Comparison of ENCODE assay signal across 40 mouse cellular contexts in genomic region chr13:92387367-92387766, GRCm38 (mm10). TPM values are rescaled to one million over a fixed set of nuclear protein-coding genes. Genes with fewer than 3 reads are reported as not detected.
"Had no signal": no experiment of that assay in that cellular context is flagged by ENCODE, and none has a peak within 500 bp of the region (broad histone marks: within the 10 kb centered on the region; RNA-seq: fewer than 3 reads in every experiment).

No protein-coding gene starts in this region.

- H3K27me3 ChIP-seq: heart, embryonic 12.5 days; heart, embryonic 13.5 days; heart, embryonic 15.5 days; hindbrain, embryonic 12.5 days; hindbrain, embryonic 13.5 days; hindbrain, embryonic 15.5 days; intestine, embryonic 15.5 days; kidney, embryonic 15.5 days had no signal

- H3K4me3 ChIP-seq: heart, adult 2 months; heart, embryonic 10.5 days; heart, embryonic 12.5 days; heart, embryonic 13.5 days; heart, embryonic 15.5 days; hindbrain, embryonic 10.5 days; hindbrain, embryonic 12.5 days; hindbrain, embryonic 13.5 days; hindbrain, embryonic 15.5 days; intestine, embryonic 15.5 days; kidney, embryonic 15.5 days; layer of hippocampus, adult 2 months had no signal

- H3K27ac ChIP-seq: heart, adult 2 months; heart, embryonic 10.5 days; heart, embryonic 13.5 days; heart, embryonic 15.5 days; hindbrain, embryonic 10.5 days; hindbrain, embryonic 12.5 days; hindbrain, embryonic 13.5 days; hindbrain, embryonic 14.5 days; hindbrain, embryonic 15.5 days; hindbrain, postnatal 0 days; intestine, embryonic 15.5 days; kidney, embryonic 15.5 days; kidney, postnatal 0 days; layer of hippocampus, adult 2 months had no signal

- H3K4me1 ChIP-seq: heart, embryonic 10.5 days; heart, embryonic 12.5 days; heart, embryonic 13.5 days; heart, embryonic 15.5 days; hindbrain, embryonic 10.5 days; hindbrain, embryonic 12.5 days; hindbrain, embryonic 13.5 days; hindbrain, embryonic 15.5 days; intestine, embryonic 15.5 days; kidney, embryonic 15.5 days had no signal

- H3K4me2 ChIP-seq: heart, embryonic 11.5 days; heart, embryonic 12.5 days; heart, embryonic 13.5 days; heart, embryonic 15.5 days; hindbrain, embryonic 12.5 days; hindbrain, embryonic 13.5 days; hindbrain, embryonic 14.5 days; hindbrain, embryonic 15.5 days; intestine, embryonic 15.5 days; kidney, embryonic 15.5 days had no signal

- H3K9me3 ChIP-seq: heart, embryonic 10.5 days; heart, embryonic 12.5 days; heart, embryonic 13.5 days; heart, embryonic 15.5 days; hindbrain, embryonic 10.5 days; hindbrain, embryonic 12.5 days; hindbrain, embryonic 13.5 days; hindbrain, embryonic 15.5 days; intestine, embryonic 15.5 days; kidney, embryonic 15.5 days had no signal

- H3K36me3 ChIP-seq: heart, embryonic 15.5 days; hindbrain, embryonic 13.5 days; hindbrain, embryonic 15.5 days had no signal

- ATAC-seq: hindbrain, embryonic 16.5 days; hindbrain, postnatal 0 days; inflammation-experienced regulatory T-cells, adult 6 months; intestine, embryonic 15.5 days; intestine, embryonic 16.5 days; intestine, postnatal 0 days had no signal

- H3K9ac ChIP-seq: heart, embryonic 12.5 days; heart, embryonic 13.5 days; heart, embryonic 15.5 days; hindbrain, embryonic 12.5 days; hindbrain, embryonic 13.5 days; hindbrain, embryonic 14.5 days; hindbrain, embryonic 15.5 days; intestine, embryonic 15.5 days; kidney, embryonic 15.5 days had no signal

- DNase-seq: heart, adult 2 months; heart, postnatal 10 days; heart, postnatal 14 days; heart, postnatal 36 days; heart, postnatal 4 days; kidney, adult 11 months; kidney, adult 18-20 months; kidney, adult 2 months; kidney, adult 8-10 months; kidney, adult 9 months; kidney, postnatal 10 days; kidney, postnatal 14 days; kidney, postnatal 25 days; kidney, postnatal 36 days; kidney, postnatal 4 days; layer of hippocampus, adult 9-11 months had no signal

RNA-seq across cellular contexts. Expression of gene Ankrd34b, which starts 38.3 kb away (rescaled TPM):
- total RNA-seq: heart, adult 2 months; heart, adult 8-10 months; heart, postnatal 10 days; heart, postnatal 25 days; hematopoietic stem cell, adult 5-6 weeks had no signal
- polyA plus RNA-seq: heart, adult 2 months; intestine, embryonic 14.5 days; large intestine, adult 2 months had no signal
